Mouse (Mus musculus) gastrocnemius, postnatal 10 days (tissue): ENCODE results near the gene Capn5. TPM values are rescaled to one million over a fixed set of nuclear protein-coding genes. Genes with fewer than 3 reads are reported as not detected.

ENCODE experiments used
- DNase-seq: peaks from one replicate; pipeline ENCODE4 v3.0.0; 2021; ENCODE audit warnings: mixed read lengths
- total RNA-seq, 2 experiments: library from RNA; stranded (reverse); gene quantifications; 2 replicates each; pipeline ENCODE4 v1.2.3; 2021

Gene Capn5
- total RNA-seq, 2 experiments from 2014 or later: 4.7 TPM

DNA sequence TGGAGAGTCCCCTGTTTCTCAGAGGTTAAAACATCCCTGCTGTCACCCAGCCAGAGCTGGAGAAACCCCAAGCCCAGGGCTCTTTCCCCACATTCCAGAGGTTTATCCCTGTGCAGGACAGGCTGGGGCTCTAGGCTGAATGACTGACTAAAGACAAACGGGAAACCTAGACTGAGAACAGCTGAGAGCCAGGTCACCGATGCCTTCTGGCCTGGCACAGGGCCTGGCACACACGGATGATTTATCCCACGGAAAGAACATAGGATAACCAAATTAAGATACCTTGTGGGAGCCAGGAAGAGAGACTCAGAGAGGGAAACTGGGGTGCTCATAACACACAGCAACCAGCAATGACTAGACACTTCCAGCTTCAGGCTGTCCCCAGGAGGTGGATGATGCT, 68.3 kb downstream of the Capn5 start:
- no peak for DNase-seq

DNA sequence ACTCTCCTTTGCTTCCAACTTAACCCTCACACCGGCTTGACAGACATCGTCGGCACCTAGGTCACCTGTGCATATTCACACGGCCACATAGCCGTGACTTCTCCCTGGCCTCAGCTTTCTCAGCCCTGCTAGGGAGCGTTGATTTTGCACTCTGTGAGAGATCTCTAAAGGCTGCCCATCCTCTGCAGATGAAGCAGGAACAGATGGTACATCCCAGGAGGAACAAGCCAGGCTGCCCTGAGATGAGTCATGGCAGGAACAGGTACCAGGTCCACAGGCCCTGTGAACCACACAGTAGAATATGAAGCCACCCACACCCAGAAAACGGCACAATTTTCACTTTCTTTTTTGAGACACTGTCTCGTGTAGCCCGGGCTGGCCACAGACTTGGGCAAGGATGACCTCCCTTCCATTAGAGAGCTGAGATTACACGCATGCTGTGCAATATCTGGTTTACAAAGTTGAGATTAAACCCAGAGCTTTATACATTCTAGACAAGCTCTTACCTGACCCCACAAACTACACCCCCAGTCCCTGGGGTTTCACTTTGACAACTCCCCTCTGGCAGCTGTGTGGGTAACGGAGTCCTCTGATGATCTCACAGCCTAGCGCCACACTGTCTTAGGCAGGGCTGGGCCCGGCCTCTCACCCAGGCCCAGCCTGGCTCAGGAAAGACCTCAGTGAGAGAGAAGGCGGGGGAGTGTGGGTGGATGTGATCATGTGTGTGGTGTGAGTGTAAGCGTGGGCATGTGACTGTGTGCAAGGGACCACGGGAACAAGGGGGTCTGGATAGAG, 69.2 kb downstream of the Capn5 start:
- no peak for DNase-seq

DNA sequence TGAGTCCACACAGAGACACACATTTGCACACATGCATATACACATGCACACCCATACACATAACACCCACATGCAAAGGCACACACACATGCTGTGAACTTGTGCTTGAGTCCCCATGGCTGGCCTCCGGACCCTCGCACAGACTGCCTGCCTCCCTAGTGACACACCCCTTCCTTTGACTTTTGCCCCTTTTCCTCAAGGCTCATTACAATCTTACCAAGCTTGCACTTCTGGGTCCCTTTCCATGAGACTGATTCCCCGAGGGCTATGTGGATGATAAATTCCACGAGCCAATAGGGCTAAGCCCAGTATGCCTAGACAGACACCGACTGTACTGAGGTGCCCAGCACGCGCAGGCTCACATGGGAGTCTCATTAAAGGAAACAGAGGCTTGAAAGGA, 71.8 kb downstream of the Capn5 start:
- DNase-seq: no peak

DNA sequence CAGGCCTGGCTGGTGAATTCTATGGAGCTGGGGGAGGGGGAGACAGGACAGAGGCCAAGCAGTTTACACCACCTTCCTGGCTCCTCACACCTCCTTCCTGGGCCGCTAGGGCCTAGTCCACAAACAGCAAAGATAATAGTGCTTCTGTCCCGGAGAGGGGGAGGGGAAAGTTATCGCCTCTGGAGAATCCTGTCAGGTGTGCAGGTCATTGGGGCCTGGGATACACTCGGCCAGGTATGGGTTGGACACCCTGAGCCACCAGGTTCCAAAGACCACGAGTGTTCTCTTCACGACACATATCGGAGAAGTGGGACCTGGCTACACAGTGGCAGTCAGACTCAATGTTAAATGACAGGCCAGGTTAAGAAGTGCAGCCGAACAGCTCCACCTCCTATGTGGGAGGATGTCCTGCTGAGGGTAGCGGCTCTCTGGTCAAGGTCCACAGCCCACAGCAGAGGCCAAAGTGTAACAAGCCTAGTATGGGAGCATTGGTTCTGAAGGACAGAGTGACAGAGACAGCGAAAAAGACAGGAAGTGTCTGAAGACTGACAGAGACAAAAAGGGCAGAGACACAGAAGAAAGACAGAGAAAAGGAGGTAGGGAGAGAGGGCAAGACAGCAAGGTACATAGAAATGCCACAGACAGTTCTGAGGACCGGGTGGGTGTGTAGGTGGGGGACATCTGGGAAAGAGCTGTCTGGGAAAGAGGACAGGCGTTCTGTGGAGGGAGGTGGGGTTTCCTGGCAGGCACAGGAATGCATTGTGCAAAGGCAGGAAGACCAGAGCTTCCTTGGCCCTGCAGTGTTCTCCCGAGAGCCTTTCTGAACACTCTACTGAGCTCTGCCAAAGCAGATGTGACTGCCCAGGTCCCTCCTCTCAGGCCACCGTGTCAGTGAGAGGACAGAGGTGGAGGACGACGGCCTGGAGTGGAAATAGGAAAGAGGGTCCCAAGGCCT, 73.3 kb downstream of the Capn5 start:
- DNase-seq: no peak

DNA sequence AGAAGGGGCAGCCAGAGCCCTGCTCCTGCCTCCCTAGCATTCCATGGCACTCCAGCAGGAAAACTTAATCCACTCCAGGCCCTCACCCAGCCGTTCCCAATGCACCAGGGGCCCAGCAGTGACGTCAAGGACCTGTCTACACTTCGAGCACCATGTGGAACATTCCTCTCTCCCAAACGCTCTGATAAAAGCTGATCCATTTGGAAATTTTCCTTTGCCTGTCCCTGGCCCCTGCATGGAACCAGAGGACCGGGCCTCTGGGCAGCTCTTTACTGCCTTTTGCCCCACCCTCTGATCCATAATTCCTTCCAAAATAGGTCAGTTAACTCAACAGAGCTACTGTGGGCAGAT, 74.2 kb downstream of the Capn5 start:
- DNase-seq: no peak

DNA sequence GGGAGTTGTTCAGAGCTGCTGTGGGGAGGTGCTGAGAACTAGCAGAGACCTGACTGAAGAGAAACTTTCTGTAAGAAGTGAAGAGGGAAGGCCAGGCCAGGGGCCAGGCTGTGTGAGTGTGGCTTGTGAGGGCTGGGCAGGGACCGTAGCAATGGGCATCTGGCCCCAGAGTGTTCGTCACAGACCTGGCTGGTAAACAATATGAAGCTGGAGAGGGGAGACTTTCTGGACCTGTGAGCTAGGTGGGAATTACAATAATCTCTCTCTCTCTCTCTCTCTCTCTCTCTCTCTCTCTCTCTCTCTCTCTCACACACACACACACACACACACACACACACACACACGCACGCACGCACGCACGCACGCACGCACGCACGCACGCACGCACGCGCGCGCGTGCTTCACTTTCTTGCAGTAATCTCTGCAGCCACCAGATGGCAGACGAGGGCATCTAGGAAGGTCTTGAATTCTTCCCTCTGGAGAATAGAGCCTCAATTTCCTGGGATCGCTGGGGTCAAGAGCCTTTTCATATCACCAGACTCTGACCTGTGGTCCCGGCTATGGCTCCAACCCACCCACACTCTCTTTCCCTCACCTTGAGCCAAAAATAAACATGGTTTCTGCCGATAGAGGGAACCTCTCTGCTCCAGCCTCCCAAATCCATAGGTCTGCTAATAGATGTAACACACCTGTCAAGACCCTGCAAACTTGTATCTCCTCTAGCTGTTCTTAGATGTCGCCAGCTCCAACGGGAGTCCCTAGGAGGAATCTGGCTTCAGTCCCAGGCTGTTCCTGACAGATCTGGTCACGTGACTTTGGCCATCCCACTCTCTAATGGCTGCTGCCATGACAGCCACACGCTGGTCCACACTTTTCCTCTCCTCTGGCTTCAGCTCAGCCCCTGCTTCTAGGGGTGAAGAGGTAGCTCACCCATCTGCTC, 74.8 kb downstream of the Capn5 start:
- peak; percentile 86 for DNase-seq

DNA sequence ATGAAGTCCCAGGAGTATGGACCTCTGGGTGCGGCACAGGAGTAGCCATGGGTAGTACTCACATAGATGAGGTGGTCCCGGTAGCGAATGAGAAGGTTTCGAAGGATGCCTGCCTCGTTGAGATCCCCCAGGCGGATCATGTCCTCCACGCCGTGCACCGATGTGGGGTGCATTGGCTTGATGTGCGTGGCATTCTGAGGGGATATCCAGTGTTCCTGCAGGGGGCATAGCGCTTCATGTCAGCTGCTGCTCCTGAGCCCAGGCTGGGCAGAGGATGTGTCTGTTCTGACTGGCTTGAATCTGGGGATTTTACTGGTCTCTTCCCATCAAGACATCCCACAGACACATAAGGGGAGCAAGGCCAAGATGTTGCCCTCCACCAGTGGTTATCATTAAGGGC, 75.6 kb downstream of the Capn5 start:
- DNase-seq: no peak

DNA sequence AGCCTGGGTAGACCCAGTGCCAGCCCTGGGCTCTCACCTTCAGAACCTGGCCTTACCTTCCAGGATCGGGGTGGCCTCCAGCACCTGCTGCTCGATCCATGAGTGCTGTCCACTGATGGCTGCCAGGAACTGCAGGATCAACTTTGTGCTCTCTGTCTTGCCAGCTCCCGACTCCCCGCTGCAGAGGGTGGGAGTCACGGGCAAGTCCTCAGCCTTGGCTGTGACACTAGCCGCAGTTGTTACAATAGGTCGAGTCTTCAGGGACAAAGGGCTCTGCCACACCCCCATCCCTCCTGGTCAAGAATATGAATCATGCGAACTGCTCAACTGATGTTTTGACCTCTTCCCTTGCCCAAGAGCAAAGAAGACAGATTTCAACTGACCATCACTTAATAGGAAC, 80.5 kb downstream of the Capn5 start:
- DNase-seq: no peak

DNA sequence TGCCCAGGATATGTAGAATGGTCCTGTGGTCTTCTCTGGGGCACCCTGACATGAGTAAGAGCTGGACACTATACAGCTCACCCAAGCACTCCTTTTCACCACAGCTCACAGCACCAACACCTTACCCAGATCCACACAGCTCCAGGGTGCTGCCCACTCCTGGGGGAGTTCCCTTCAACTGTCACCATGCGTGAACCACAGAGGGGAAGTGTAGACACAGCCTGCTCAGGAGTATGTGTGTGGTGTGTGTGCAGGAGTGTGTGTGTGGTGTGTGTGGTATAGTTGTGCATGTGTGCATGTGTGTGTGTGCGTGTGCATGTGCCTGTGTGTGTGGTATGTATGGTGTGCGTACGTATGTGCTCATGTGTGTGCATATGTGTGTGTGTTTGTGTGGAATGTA, 82.2 kb downstream of the Capn5 start:
- no peak for DNase-seq

DNA sequence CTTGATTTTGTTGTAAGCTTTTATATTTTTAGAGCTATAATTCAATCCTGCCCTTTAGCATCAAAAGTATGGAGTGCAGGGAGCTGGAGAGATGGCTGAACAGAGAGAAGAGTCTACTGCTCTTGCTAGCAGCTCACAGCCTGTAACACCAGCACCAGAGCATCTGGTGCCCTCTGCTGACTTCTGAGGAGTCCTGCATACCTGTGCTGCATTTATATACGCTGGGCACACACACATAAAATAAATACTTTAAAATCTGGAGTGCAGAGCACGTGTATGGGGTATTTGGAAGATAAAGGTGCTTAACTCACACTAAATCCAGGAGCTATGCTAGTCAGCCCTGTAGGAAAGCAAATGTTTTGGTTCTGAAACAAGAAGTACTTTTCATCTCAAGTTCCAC, 91.7 kb downstream of the Capn5 start:
- DNase-seq: no peak

DNA sequence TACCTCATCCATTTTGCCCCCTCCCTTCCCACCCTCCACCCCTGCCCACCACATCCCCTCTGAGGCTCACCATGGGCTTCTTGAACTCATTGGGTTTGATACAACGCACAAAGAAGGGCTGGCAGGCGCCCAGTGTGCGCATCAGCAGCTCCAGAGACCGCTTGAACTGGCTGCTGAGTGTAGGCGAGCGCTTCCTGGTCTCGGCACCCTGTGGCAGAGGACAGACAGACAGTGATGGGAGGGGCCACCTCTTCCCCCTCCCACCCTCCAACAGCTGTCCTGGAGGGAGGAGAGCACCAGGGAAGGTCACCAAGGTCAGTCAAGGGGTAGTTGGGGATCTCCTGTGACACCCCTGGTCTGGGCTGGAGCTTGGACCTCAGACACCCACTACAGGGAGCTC, 92.8 kb downstream of the Capn5 start:
- DNase-seq: no peak

DNA sequence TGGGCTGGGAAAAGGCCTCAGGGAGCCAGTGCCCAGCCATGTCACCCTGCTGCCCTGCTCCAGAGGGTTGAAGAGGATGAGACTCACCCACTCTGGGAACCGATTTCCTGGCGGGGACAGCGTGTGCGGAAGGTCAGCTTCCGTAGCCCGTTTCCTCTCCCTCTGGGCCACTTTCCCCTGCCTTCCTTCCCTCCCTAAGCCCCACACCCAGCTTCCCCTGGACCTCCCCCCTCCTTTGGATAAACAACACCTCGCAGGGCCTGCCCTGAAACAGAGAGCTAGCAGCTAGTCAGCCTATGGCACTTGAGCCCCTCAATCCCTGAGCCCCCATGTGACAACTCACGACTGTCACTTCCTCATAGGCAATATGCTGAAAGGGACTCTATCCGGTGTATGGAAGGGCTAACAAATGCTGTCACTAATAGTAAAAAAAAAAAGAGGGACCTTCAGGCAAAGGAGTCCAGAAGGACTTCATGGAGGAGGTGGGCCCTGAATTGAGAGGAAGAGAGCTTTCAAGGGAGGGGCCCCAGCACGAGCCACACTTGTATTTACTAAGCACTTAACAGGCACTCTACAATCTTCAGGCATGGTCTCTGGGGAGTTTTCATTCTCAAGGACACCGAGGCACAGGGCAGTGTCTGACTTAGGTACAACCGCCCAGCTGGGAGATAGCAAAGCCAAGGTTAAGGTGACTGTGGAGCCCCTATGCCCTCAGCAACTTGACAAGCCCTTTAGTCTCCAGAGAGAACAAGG, 93.4 kb downstream of the Capn5 start:
- no peak for DNase-seq

DNA sequence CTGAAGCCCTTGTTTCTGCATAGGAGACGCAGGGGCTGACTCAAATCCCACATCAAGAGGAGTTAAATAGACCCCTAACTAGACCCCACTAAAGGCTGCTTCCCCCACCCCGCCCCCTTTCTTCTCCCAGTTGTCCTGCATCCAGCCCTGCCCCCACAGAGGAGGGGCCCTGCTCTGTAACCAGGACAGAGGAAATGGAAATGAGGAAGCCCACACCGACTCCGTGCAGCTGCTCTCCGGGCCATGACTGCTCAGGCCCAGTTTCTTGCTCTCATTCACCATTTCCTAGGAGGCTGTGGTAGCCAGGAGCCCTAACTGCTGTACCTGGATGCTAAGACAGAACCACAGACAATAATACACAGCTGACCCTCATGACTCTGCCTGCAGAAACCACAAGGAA, 95.7 kb downstream of the Capn5 start:
- DNase-seq: no peak

DNA sequence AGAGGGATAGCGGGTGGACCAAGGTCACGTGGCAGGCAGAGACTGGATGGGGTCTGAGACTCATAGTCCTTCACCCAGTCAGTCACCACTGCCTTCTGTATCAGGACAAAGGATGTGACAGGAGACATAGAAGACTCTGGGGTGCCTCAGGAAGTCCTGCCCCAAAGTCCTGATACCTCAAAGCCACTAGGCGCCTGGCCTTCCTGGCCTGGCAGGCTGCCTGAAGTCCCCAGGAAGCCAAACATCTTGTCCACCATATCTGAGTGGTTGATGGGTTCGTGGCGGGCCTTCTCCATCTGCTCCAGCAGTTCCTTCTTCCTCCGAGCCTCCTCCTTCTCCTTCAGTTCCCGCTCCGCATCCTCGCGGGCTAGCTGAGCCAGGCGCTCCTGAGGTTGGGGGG, 100.6 kb downstream of the Capn5 start:
- no peak for DNase-seq

DNA sequence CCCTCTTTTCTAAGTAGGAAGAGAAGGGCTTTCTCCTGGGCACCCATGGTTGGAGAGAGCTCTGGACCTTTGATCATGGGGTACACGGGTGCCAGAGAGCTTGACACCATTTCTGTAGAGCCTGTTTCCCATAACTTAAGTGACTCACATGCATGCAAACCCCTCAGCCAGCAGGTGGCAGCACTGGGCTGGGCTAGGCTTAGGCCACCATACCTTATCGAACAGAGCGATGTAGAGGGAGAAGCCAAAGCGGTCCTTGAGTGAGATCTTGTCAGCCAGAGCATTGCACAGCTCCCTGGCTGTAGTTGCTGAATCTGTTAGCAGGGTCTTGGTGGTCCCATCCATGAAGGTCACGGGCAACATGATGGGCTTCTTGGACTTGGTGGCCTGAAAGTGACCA, 106.5 kb downstream of the Capn5 start:
- peak; percentile 92 for DNase-seq

Other genes starting within 250 kb of the Capn5 start
- gene Myo7a, start 58.8 kb downstream of the Capn5 start, total RNA-seq: 1 to 10 TPM; 7.0 TPM
- gene Omp, start 32.8 kb downstream of the Capn5 start, total RNA-seq: under 1 TPM; 0.21 to 0.27 TPM
- not detected for gene B3gnt6, start 21.2 kb upstream of the Capn5 start, total RNA-seq
- 1 to 10 TPM; 5.1 to 6.1 TPM for gene Acer3, start 142.9 kb upstream of the Capn5 start, total RNA-seq
- 1 to 10 TPM; 4.6 to 8.9 TPM for gene Tsku, start 183.1 kb upstream of the Capn5 start, total RNA-seq